Mouse (Mus musculus) telencephalon, adult 2 months (tissue): ENCODE measurements around the gene Fam32a.

ENCODE experiments used
- DNase-seq: peaks from one replicate; pipeline ENCODE4 v3.0.0-alpha.2; 2011; ENCODE audit warnings: low read depth, low spot score

Gene Fam32a

DNA sequence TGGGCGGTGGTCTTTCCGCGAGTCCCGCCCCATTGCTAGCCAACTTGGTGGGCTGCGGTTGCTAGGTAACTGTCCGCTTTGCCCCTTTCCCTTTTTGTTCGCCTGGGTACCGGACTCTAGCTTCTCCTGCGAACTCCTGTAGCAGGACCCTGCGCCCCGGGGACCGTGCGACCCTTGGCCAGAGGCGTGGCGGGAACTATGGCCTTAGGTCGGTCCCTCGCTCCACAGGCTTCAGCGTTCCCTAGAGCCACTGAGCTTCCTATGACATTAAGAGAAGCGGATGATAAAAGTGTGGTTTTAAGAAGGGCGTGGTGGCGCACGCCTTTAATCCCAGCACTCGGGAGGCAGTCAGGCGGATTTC lies 20.9 kb downstream of the Fam32a start:
- DNase-seq = no peak

- no peak for DNase-seq
Observed at GRCm38 (mm10) chr8:72240951-72241350, 21.4 kb downstream of the Fam32a start.

GRCm38 (mm10) chr8:72242226-72242625 lies 22.7 kb downstream of the Fam32a start:
- DNase-seq = no peak

GRCm38 (mm10) chr8:72244610-72245009 lies 25.1 kb downstream of the Fam32a start:
- DNase-seq = no peak

GRCm38 (mm10) chr8:72257171-72257901 lies 37.8 kb downstream of the Fam32a start:
- DNase-seq = no peak

DNA sequence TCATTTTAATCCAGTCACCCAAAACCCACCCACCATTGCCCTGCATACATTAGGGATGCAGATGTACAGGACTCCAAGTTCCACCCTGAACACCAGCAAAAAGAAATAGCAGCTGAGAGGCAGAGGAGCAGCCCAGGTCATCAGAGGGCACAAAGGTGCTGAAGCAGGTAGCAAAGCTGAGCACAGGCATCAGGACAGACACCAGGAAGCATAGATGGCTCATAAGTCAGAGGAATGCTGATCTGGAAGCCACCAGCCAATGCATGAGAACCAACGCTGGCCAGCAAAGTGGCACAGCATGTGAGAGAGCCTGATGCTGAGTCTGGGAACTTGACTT lies 38.3 kb downstream of the Fam32a start:
- no peak for DNase-seq

GRCm38 (mm10) chr8:72259862-72260261 lies 40.3 kb downstream of the Fam32a start:
- DNase-seq = no peak

- DNase-seq = no peak
Observed at GRCm38 (mm10) chr8:72260585-72260984, 41.1 kb downstream of the Fam32a start.

DNA sequence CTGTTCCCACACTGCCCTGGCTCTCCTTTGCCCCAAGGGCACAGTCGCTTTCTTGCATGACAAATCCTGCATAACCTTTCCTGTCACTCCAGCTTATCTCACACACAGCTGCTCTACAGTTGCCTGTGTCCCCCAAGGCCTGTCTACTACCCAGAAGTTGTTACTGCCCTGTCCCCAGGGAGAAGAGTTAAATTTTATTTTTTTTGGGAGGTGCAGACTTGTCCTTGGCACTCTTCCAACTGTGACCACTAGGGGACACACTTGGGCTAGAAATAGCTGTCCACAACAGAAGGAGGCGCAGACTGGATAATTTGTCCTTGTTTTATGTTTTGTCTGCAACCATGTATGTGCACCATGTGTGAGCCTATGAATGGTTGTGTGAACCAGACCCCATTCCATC lies 41.5 kb downstream of the Fam32a start:
- peak; percentile 21 for DNase-seq

DNA sequence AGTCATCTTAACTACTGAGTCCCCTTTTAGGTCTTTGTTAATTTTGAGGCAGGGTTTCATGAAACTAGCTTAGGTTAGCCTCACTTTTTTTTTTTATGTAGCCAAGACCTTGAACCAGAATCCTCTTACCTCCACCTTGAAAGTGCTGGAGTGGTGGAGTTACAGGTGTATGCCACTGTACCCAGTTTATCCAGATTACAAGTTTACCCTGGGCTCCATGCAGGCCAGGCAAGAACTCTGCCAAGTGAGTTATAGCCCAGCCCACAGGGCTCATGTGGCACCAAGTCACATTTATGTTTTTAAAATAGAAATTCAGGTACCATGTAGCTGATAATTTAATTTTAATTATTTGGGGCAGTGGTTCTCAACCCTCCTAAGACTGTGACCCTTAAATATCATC lies 41.9 kb downstream of the Fam32a start:
- DNase-seq = no peak

GRCm38 (mm10) chr8:72261872-72262271 lies 42.3 kb downstream of the Fam32a start:
- no peak for DNase-seq

DNA sequence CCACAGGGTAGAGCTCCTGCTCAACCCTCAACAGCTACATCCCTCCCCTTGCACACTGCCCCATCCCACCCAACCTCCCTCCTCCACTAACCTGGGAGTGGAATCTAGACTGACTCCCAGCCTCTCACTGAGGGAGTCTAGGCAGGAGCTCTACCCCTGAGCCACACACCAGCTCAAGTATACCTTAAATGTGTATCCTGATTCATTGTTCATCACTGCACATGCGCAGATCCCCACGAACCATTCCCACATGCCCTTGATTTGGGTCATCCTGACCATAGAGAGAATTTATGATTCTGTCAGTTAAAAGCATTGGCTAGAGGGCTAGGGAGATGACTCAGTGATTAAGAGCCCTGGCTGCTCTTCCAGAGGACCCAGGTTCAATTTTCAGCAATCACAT lies 43.2 kb downstream of the Fam32a start:
- no peak for DNase-seq

DNA sequence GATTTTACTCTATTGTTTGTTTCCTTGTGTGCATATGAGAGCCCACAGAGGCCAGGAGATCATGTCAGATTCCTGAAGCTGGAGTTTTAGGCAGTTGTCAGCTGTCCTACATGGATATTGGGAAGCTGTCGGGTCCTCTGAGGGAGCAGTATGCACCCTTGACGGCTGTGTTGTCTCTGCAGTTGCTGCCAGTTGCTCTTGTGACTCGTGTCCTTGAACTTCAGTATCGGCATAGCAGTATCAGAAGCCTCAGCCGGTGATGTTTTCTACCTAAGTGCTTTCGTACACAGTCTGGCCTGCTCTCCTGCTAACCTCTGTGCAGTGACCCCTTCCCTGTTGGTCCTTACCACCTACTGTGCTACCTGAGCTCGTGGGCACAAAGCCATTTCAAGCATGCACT lies 43.9 kb downstream of the Fam32a start:
- DNase-seq = no peak

DNA sequence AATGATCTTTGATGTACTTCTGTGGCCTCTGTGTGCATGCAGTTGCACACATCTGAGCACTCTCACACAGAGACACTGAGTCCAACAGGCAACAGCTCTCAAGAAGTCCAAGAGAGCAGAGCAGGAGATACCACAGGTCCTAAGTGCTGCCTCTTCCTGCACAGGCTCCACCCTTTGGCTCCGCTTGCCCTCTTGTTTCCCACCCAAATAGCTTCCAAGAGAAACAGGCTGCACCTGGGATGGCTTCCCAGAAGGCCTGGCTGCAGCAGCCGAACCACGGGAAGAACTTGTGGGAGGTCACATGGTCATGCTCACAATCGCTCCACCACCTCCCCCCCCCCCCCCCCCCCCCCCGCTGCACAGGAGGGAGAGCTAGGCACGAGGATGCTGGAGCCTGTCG lies 45.8 kb downstream of the Fam32a start:
- DNase-seq = no peak

DNA sequence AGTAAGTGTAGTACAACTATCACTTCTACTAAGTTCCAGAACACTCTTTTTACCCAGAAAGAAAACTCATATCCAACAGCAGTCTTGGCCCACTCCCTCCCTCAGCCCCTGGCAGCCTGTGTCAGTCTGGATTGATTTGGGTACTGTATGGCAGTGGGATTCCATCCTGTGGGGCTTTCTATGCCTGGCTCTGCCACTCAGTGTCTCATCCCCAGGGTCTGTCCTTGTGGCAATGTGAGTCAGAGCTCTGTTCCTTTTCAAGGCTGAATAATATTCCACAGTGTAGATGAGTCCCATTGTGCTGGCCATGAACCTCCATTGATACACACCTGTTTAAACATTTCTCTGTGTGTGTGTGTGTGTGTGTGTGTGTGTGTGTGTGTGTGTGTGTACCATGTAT lies 47.1 kb downstream of the Fam32a start:
- no peak for DNase-seq

GRCm38 (mm10) chr8:72267106-72267505 lies 47.6 kb downstream of the Fam32a start:
- DNase-seq = no peak

DNA sequence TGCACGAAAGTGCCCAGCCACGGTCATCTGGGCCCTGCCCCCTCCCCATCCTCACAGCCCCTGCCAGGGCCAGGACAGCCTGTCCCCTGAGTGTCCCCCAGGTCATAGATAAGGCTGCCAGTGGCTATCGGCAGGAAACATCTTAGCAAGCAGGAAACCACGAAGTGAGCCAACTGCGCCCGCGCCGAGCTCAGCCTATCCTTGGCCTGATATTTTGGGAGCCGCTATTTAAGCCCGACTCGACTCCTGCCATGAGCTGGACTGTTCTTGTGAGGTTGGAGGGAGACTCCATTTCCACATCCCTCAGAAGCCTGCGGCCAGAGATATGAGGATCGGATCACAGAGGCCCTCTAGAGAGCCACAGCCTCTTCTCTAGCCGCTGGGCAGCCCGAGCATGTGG lies 48.8 kb downstream of the Fam32a start:
- no peak for DNase-seq

DNA sequence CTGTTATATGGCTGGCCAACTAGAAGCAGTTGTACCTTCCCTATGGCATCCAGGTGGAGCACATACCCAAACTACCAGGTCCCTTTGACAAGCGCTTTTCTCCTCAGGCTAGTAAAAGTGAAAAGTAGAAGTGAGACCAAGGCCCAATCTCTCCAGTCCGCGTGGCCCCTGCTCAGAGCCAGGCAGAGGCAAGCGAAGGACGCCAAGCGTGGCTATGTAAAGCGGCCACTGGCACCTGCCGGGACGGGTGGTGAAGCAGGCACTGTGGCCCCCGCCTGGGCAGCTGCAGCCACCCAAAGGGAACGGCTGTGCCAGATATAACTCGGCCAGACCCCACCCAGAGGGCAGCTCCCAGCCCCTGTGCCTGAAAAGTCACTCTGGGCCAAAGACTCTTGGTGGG lies 51.1 kb downstream of the Fam32a start:
- no peak for DNase-seq

DNA sequence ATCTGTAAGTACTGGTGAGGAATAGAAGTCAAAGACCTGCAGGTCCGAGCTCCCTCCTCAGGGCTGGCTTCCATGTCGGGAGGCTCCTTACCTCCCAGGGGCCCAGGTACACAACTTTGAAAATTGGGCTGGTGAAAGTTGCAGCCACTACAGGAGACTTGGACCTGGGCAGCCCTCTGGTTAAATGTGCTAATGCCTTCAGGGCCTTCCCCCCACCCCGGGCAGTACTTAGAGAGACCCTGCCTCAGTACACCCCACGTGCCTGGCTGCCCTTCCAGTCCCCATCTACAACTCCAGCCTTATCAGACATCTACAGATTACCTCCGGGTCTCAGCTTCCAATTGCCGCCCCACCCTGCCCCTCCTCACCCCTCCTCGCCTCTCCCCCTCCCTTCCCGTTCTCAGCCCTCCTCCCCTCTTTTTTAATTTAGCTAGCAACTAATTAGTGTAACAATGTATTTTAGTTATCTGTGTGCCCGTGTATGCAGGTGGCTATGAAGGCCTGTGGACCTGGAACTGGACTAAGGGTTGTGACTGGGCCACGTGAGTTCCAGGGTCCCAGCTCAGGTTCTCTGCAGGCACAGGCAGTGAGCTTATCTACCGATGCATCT lies 51.6 kb downstream of the Fam32a start:
- no peak for DNase-seq

- no peak for DNase-seq
Observed at GRCm38 (mm10) chr8:72271691-72272090, 52.2 kb downstream of the Fam32a start.

DNA sequence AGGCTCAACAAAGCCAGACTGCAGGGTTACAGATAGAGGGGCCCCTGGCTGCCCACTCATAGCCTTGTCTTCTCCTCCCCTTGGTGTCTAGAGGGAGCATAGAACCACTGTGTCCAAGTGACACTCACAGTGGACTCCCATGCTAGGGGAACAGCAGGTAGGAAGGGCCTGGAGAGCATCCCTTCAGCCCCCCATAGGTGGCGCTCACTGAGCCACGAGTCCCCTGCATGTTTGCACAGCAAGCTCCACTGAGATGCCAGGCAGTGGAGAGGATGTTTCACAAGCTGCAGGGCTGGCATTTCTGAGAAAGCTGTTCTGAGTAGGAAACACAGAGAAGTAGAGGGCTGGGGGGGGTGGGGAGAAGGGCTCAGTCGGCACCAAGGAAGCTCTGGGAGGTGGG lies 52.8 kb downstream of the Fam32a start:
- DNase-seq = peak; percentile 18

- DNase-seq = no peak
Observed at GRCm38 (mm10) chr8:72273111-72273770, 53.7 kb downstream of the Fam32a start.

DNA sequence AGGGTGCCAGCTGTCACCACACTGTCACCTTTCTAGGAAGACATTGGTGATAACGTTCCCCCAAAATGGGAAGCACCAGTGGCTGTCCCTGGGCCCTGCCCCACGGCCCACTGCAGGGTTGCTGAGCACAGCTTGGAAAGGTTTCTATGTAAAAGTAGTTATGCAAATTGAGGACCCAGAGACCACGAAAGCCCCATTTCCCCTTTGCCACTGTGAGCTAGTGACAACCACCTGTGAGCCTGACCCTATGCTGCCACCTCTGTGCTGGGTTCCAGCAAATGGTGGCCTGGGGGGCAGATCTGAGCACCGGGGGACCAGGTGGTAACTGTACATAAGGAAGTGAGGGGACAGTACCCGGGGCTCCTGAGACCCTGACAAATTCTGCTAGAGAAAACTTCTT lies 54.3 kb downstream of the Fam32a start:
- no peak for DNase-seq
